Mouse (Mus musculus) heart, postnatal 0 days (tissue): ENCODE results near the gene Olfr1392. TPM values are rescaled to one million over a fixed set of nuclear protein-coding genes. Genes with fewer than 3 reads are reported as not detected.
A peak's percentile ranks its signal among the peaks of the same experiment; 100 is the strongest.

Source experiments
- ATAC-seq: fragments of 200-750 bp; cut with Nextera tagmentation; 2 replicates; pipeline ENCODE4 v1.8.0; 2017; ENCODE audit warnings: low read depth, moderate number of reproducible peaks, moderate library complexity; ENCODE audit not compliant: insufficient read depth
- DNase-seq: peaks from one replicate; pipeline ENCODE4 v3.0.0-alpha.2; 2016; ENCODE audit warnings: low spot score
- H3K27ac ChIP-seq: fragments of 300-500 bp; sonication (generic); 2 replicates; pipeline ENCODE4 v1.5.1; 2014; ENCODE audit warnings: low read depth, mild to moderate bottlenecking
- H3K27me3 ChIP-seq: fragments of 300-500 bp; sonication (generic); 2 replicates; pipeline ENCODE4 v1.6.1; 2014; ENCODE audit warnings: low read length, mixed read lengths; ENCODE audit not compliant: control insufficient read depth, insufficient read depth
- H3K36me3 ChIP-seq: fragments of 300-500 bp; sonication (generic); replicated peaks from 2 replicates; pipeline ENCODE4 v1.6.1; 2014; ENCODE audit warnings: low read length, mixed read lengths; ENCODE audit not compliant: control insufficient read depth, insufficient read depth
- H3K4me1 ChIP-seq: fragments of 300-500 bp; sonication (generic); 2 replicates; pipeline ENCODE4 v1.6.1; 2014; ENCODE audit warnings: antibody characterized with exemption; ENCODE audit not compliant: control insufficient read depth, insufficient read depth
- H3K4me2 ChIP-seq: fragments of 300-500 bp; sonication (generic); 2 replicates; pipeline ENCODE4 v1.6.1; 2014; ENCODE audit warnings: low read depth, mild to moderate bottlenecking, low read length, moderate library complexity
- H3K4me3 ChIP-seq: fragments of 300-500 bp; sonication (generic); 2 replicates; pipeline ENCODE4 v1.5.1; 2014; ENCODE audit warnings: low read depth, low read length
- H3K9ac ChIP-seq: fragments of 300-500 bp; sonication (generic); replicated peaks from 2 replicates; pipeline ENCODE4 v1.6.1; 2014; ENCODE audit warnings: low read depth, low read length, mixed read lengths
- H3K9me3 ChIP-seq: fragments of 300-500 bp; sonication (generic); replicated peaks from 2 replicates; pipeline ENCODE4 v1.6.1; 2016; ENCODE audit warnings: low read length; ENCODE audit not compliant: control insufficient read depth
- CTCF ChIP-seq: IDR thresholded peaks from 2 replicates; pipeline ENCODE4 v1.5.1; 2016; ENCODE audit warnings: antibody characterized with exemption, control low read depth, low read depth
- EP300 ChIP-seq: IDR thresholded peaks from 2 replicates; pipeline ENCODE4 v1.6.1; 2016; ENCODE audit warnings: antibody characterized with exemption, low read depth
- WGBS: fragments of 180-500 bp; shearing (Covaris S2); extraction: QIAGEN DNeasy Blood & Tissue Kit; methylation state at CpG from one replicate; pipeline ENCODE4 v1.1.7; 2014; 5-methylcytosine and 5-hydroxymethylcytosine counted together
- polyA plus RNA-seq: library from polyadenylated mRNA; unstranded; fragments of >200 nt; fragmentation: Nextera tagmentation; extraction: Ambion mirVana; gene quantifications from 2 replicates; pipeline ENCODE4 v1.2.1, GENCODE M21; 2015
- total RNA-seq: library from RNA; depleted of rRNA; stranded (reverse); fragments of >200 nt; gene quantifications from 2 replicates; pipeline ENCODE4 v1.2.3, GENCODE M21; 2014; ENCODE audit warnings: low replicate concordance

Gene Olfr1392
- total and polyA plus RNA-seq, 2 experiments from 2014 or later, result not detected

- Histone ChIP-seq H3K9ac (no peak overlapping the region), H3K27me3 (no peaks in the 10 kb centered on the region), H3K4me2 (no peak overlapping the region), H3K36me3 (peaks cover 40% of the 10 kb centered on the region), H3K4me1 (peaks cover 32% of the 10 kb centered on the region), H3K4me3 (no peak overlapping the region), H3K9me3 (no peaks in the 10 kb centered on the region), H3K27ac (no peak overlapping the region)
- no peak for TF ChIP-seq EP300
- TF ChIP-seq CTCF, result no peak
- ATAC-seq, result no peak
- 83% methylated on average over 7 of the region's 7 CpGs for WGBS
- DNase-seq, result no peak
Observed at GRCm38 (mm10) chr11:49264081-49264480, 21.0 kb upstream of the Olfr1392 start.

DNA sequence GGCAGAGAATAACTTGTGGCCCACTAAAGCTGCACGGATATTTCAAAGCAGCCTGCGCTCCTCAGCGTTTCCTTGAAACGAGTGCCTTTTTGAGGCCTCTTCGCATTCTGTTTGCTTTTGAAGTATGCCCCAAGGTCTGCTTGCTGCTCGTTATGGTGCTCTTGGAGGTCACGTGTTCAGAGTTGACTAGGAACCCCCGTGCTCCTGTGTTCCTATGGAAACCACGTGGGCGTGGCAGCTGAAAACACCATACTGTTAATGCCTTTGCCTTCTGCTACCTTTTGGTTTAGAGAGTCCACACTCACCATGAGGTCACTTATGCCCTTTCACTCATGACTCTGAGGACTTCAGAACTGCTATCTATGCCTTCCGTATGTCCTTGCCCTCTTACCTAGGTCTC lies 20.5 kb upstream of the Olfr1392 start:
- no peak overlapping the region for H3K4me3 ChIP-seq

DNA sequence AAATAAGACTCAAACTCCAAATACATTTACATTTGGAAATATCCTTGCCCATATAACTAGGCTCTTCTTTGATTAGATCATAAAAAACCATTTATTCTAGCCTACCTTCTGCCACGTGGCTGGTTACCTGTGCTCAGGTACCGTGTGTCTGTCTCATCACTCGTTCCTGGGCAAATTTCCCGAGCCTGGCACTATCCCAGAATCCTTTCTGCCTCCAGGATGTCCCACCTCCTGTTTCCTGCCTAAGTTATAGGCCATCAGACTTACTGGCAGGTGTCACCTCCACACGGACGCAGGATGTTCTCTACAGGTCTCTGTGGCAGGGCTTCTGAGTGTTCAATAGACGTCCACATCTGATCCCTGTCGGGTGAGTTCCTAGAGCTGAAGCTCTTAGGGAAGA lies 20.0 kb upstream of the Olfr1392 start:
- H3K4me3 ChIP-seq, result no peak overlapping the region
- H3K9me3 ChIP-seq, result no peaks in the 10 kb centered on the region
- peaks cover 32% of the 10 kb centered on the region for H3K36me3 ChIP-seq
- DNase-seq (no peak), ATAC-seq (no peak)
- H3K4me1 ChIP-seq, result peaks cover 32% of the 10 kb centered on the region
- no peak for TF ChIP-seq EP300
- TF ChIP-seq CTCF, result no peak
- WGBS, result 82% methylated on average over 8 of the region's 8 CpGs
- H3K9ac ChIP-seq, result no peak overlapping the region
- no peak overlapping the region for H3K4me2 ChIP-seq
- H3K27ac ChIP-seq, result no peak overlapping the region
- no peaks in the 10 kb centered on the region for H3K27me3 ChIP-seq

More for the DNA sequence above, 20.5 kb upstream of the Olfr1392 start:
- no peak overlapping the region for H3K9ac ChIP-seq
- TF ChIP-seq EP300 (no peak), CTCF (no peak)
- WGBS, result 72% methylated on average over 11 of the region's 11 CpGs
- H3K4me1 ChIP-seq, result peaks cover 32% of the 10 kb centered on the region
- DNase-seq (no peak), ATAC-seq (no peak)
- no peak overlapping the region for H3K27ac ChIP-seq
- no peaks in the 10 kb centered on the region for H3K9me3 ChIP-seq
- H3K36me3 ChIP-seq, result peaks cover 37% of the 10 kb centered on the region
- H3K27me3 ChIP-seq, result no peaks in the 10 kb centered on the region
- no peak overlapping the region for H3K4me2 ChIP-seq

GRCm38 (mm10) chr11:49266671-49267070 lies 18.4 kb upstream of the Olfr1392 start:
- Histone ChIP-seq H3K9me3 (no peaks in the 10 kb centered on the region), H3K4me2 (no peak overlapping the region), H3K36me3 (peaks cover 17% of the 10 kb centered on the region), H3K4me3 (no peak overlapping the region), H3K9ac (no peak overlapping the region), H3K27ac (peak overlapping the region; percentile 77; the same call in 1 of the 2 replicates), H3K4me1 (peaks cover 20% of the 10 kb centered on the region; the same call in 1 of the 2 replicates), H3K27me3 (no peaks in the 10 kb centered on the region)
- no peak for TF ChIP-seq CTCF
- WGBS, result 51% methylated on average over 6 of the region's 6 CpGs
- ATAC-seq (no peak), DNase-seq (peak; percentile 52)

GRCm38 (mm10) chr11:49267316-49267715 lies 17.8 kb upstream of the Olfr1392 start:
- H3K36me3 ChIP-seq, result peaks cover 10% of the 10 kb centered on the region
- H3K4me2 ChIP-seq, result no peak overlapping the region
- ATAC-seq (peak; percentile 50), DNase-seq (peak; percentile 28)
- peak overlapping the region; percentile 77 for H3K27ac ChIP-seq
- whole genome bisulfite sequencing, result 62% methylated on average over 10 of the region's 10 CpGs
- peaks cover 20% of the 10 kb centered on the region; the same call in 1 of the 2 replicates for H3K4me1 ChIP-seq
- no peaks in the 10 kb centered on the region for H3K9me3 ChIP-seq
- no peak overlapping the region for H3K4me3 ChIP-seq
- H3K27me3 ChIP-seq, result no peaks in the 10 kb centered on the region
- H3K9ac ChIP-seq, result no peak overlapping the region
- TF ChIP-seq CTCF (no peak), EP300 (no peak)

DNA sequence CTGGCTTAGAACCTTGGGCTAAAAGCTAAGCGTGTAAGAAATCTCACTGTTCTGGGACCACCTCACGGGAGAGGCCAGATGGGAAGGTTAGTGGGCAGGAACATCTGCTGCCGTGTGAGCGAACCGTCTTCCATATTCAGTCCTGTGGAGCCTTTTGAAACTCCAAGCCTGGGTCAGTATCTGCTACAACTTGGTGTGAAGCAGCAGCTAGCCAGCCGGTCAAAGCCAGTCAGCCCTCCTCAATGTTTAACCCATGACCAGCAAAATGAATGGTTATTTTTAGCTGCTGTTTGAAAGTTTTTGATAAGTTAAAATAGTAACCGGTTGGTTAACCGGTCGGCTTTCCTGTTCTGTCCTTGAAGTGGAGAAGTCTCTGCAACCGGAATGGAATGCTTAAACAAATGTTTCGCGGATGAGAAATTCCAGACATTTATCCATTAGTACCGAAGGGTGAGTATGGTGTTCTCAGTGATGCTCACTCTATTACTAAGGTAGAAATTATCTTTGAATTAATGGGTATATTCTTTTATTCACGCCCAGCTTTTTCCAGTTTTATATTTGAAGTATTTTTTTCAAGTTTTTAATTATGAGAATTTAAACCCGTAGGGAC lies 17.0 kb upstream of the Olfr1392 start:
- Histone ChIP-seq H3K4me1 (peaks cover 20% of the 10 kb centered on the region; the same call in 1 of the 2 replicates), H3K4me2 (0 out of 2 replicates have a peak overlapping the region, but pooled peaks have one; percentile 27), H3K27me3 (no peaks in the 10 kb centered on the region), H3K27ac (peak overlapping the region; percentile 77), H3K9me3 (no peaks in the 10 kb centered on the region), H3K4me3 (no peak overlapping the region), H3K36me3 (peaks cover 5% of the 10 kb centered on the region; the same call in 1 of the 2 replicates), H3K9ac (no peak overlapping the region)
- 34% methylated on average over 15 of the region's 15 CpGs for WGBS
- TF ChIP-seq EP300 (no peak), CTCF (no peak)
- ATAC-seq (peak; percentile 73), DNase-seq (peak; percentile 64)
